Mouse (Mus musculus) MEL (cell line): Measurements from ENCODE around the gene Schip1. TPM values are rescaled to one million over a fixed set of nuclear protein-coding genes. Genes with fewer than 3 reads are reported as not detected.

Experiments
- DNase-seq: peaks from one replicate; pipeline ENCODE4 v3.0.0; 2011; ENCODE audit warnings: low read depth, low spot score
- H3K27ac ChIP-seq: 2 replicates; pipeline ENCODE4 v1.5.1; 2012; ENCODE audit warnings: low read depth, mild to moderate bottlenecking, control low read depth, low read length, moderate library complexity; ENCODE audit not compliant: control insufficient read depth
- H3K27me3 ChIP-seq, 2 experiments: fragments of 150-350 bp in 1 of 2; sonication (generic) in 1 of 2; 2 replicates each; pipeline ENCODE4 v1.6.1; 2012; ENCODE audit warnings: low read length in 2 of 2, mild to moderate bottlenecking in 2 of 2, improper control_type of control experiment in 1 of 2, moderate library complexity in 1 of 2; ENCODE audit not compliant: insufficient read depth in 2 of 2, control insufficient read depth in 1 of 2
- H3K36me3 ChIP-seq, 2 experiments: 2 replicates each; pipeline ENCODE4 v1.6.1; 2012 to 2014; ENCODE audit warnings: low read length in 2 of 2, improper control_type of control experiment in 1 of 2, inconsistent platforms in 1 of 2, mild to moderate bottlenecking in 1 of 2; ENCODE audit not compliant: insufficient read depth in 2 of 2, control insufficient read depth in 1 of 2
- H3K4me1 ChIP-seq, 2 experiments: fragments of 150-350 bp in 1 of 2; sonication (generic) in 1 of 2; 2 replicates each; pipeline ENCODE4 v1.6.1; 2012; ENCODE audit warnings: low read length in 2 of 2, improper control_type of control experiment in 1 of 2, mild to moderate bottlenecking in 1 of 2; ENCODE audit not compliant: insufficient read depth in 2 of 2, control insufficient read depth in 1 of 2
- H3K4me3 ChIP-seq, 2 experiments: fragments of 150-350 bp in 1 of 2; sonication (generic) in 1 of 2; 2 replicates each; pipeline ENCODE4 v1.5.1; 2012; ENCODE audit warnings: low read depth in 2 of 2, low read length in 2 of 2, mild to moderate bottlenecking in 2 of 2, moderate library complexity in 2 of 2, control low read depth in 1 of 2, improper control_type of control experiment in 1 of 2; ENCODE audit not compliant: control insufficient read depth in 1 of 2, insufficient read depth in 1 of 2
- H3K79me2 ChIP-seq: 2 replicates; pipeline ENCODE4 v1.6.1; 2012; ENCODE audit warnings: mild to moderate bottlenecking, low read length, moderate library complexity; ENCODE audit not compliant: control insufficient read depth, poor library complexity, insufficient read depth
- H3K9ac ChIP-seq: 2 replicates; pipeline ENCODE4 v1.6.1; 2012; ENCODE audit warnings: low read depth, mild to moderate bottlenecking, control low read depth, low read length, moderate library complexity; ENCODE audit not compliant: control insufficient read depth, poor library complexity, severe bottlenecking
- H3K9me3 ChIP-seq: fragments of 150-350 bp; sonication (generic); replicated peaks from 2 replicates; pipeline ENCODE4 v1.6.1; 2012; ENCODE audit warnings: mild to moderate bottlenecking, low read length, improper control_type of control experiment, moderate library complexity; ENCODE audit not compliant: insufficient read depth
- BHLHE40 ChIP-seq: IDR thresholded peaks from 2 replicates; pipeline ENCODE4 v1.6.1; 2012; ENCODE audit warnings: low read depth, mild to moderate bottlenecking, inconsistent platforms, low read length, improper control_type of control experiment, borderline replicate concordance
- CHD1 ChIP-seq: IDR thresholded peaks from 2 replicates; pipeline ENCODE4 v1.6.1; 2012; ENCODE audit warnings: low read depth, mild to moderate bottlenecking, inconsistent platforms, low read length, improper control_type of control experiment
- CHD2 ChIP-seq: IDR thresholded peaks from 2 replicates; pipeline ENCODE4 v1.6.1; 2011; ENCODE audit warnings: low read length, improper control_type of control experiment
- CTCF ChIP-seq, 3 experiments: IDR thresholded peaks in 2 of 3; conservative IDR thresholded peaks in 1 of 3; 2 replicates each; pipeline ENCODE4 v1.5.1; 2011 to 2012; ENCODE audit warnings: low read length in 3 of 3, low read depth in 2 of 3, mild to moderate bottlenecking in 2 of 3, improper control_type of control experiment in 1 of 3, inconsistent platforms in 1 of 3, mixed read lengths in 1 of 3, moderate library complexity in 1 of 3; ENCODE audit not compliant: control insufficient read depth in 1 of 3, insufficient read depth in 1 of 3, poor library complexity in 1 of 3, severe bottlenecking in 1 of 3
- E2F4 ChIP-seq: IDR thresholded peaks from 2 replicates; pipeline ENCODE4 v1.6.1; 2011; ENCODE audit warnings: low read depth, low read length, improper control_type of control experiment, borderline replicate concordance
- EP300 ChIP-seq, 2 experiments: IDR thresholded peaks; 2 replicates each; pipeline ENCODE4 v1.6.1; 2011; ENCODE audit warnings: improper control_type of control experiment in 2 of 2, low read length in 2 of 2, low read depth in 1 of 2, mild to moderate bottlenecking in 1 of 2
- ETS1 ChIP-seq: IDR thresholded peaks from 2 replicates; pipeline ENCODE4 v1.6.1; 2012; ENCODE audit warnings: low read depth, mild to moderate bottlenecking, inconsistent platforms, low read length, improper control_type of control experiment, moderate library complexity
- GATA1 ChIP-seq: IDR thresholded peaks from 2 replicates; pipeline ENCODE4 v1.6.1; 2011; ENCODE audit warnings: low read depth, low read length, improper control_type of control experiment
- JUND ChIP-seq: IDR thresholded peaks from 2 replicates; pipeline ENCODE4 v1.6.1; 2011; ENCODE audit warnings: low read depth, mild to moderate bottlenecking, improper control_type of control experiment, low read length
- KAT2A ChIP-seq: conservative IDR thresholded peaks from 2 replicates; pipeline ENCODE4 v1.6.1; 2012; ENCODE audit warnings: low read depth, low read length, improper control_type of control experiment, inconsistent platforms
- MAX ChIP-seq: IDR thresholded peaks from 2 replicates; pipeline ENCODE4 v1.6.1; 2011; ENCODE audit warnings: low read length, improper control_type of control experiment
- MAZ ChIP-seq: IDR thresholded peaks from 2 replicates; pipeline ENCODE4 v1.6.1; 2012; ENCODE audit warnings: low read depth, mild to moderate bottlenecking, inconsistent platforms, low read length, improper control_type of control experiment
- MEF2A ChIP-seq: IDR thresholded peaks from 2 replicates; pipeline ENCODE4 v1.6.1; 2014; ENCODE audit warnings: low read depth, mild to moderate bottlenecking, inconsistent platforms, low read length, improper control_type of control experiment; ENCODE audit not compliant: poor library complexity, insufficient replicate concordance, severe bottlenecking; ENCODE audit errors: extremely low read depth
- MYB ChIP-seq: IDR thresholded peaks from 2 replicates; pipeline ENCODE4 v1.6.1; 2011; ENCODE audit warnings: mild to moderate bottlenecking, low read depth, low read length, improper control_type of control experiment
- NRF1 ChIP-seq: IDR thresholded peaks from 2 replicates; pipeline ENCODE4 v1.6.1; 2014; ENCODE audit warnings: low read depth, mild to moderate bottlenecking, inconsistent platforms, low read length, improper control_type of control experiment, moderate library complexity; ENCODE audit not compliant: poor library complexity, insufficient read depth, severe bottlenecking
- POLR2A ChIP-seq, 2 experiments: IDR thresholded peaks; 2 replicates each; pipeline ENCODE4 v1.6.1; 2011 to 2012; ENCODE audit warnings: low read length in 2 of 2, mild to moderate bottlenecking in 2 of 2, control low read depth in 1 of 2, improper control_type of control experiment in 1 of 2, low read depth in 1 of 2, moderate library complexity in 1 of 2; ENCODE audit not compliant: control insufficient read depth in 1 of 2, insufficient read depth in 1 of 2, poor library complexity in 1 of 2
- POLR2AphosphoS2 ChIP-seq: IDR thresholded peaks from 2 replicates; pipeline ENCODE4 v1.6.1; 2011; ENCODE audit warnings: low read length, improper control_type of control experiment
- POLR2AphosphoS5 ChIP-seq: IDR thresholded peaks from 2 replicates; pipeline ENCODE4 v1.6.1; 2012; ENCODE audit warnings: low read depth, borderline replicate concordance, mild to moderate bottlenecking, inconsistent platforms, low read length, moderate library complexity, mixed read lengths
- RCOR1 ChIP-seq: IDR thresholded peaks from 2 replicates; pipeline ENCODE4 v1.6.1; 2012; ENCODE audit warnings: low read depth, mild to moderate bottlenecking, inconsistent platforms, low read length, improper control_type of control experiment
- SMC3 ChIP-seq: IDR thresholded peaks from 2 replicates; pipeline ENCODE4 v1.6.1; 2011; ENCODE audit warnings: low read depth, low read length, improper control_type of control experiment
- TBP ChIP-seq: IDR thresholded peaks from 2 replicates; pipeline ENCODE4 v1.8.0; 2011; ENCODE audit warnings: low read depth, low read length, improper control_type of control experiment
- TCF12 ChIP-seq: IDR thresholded peaks from 2 replicates; pipeline ENCODE4 v1.6.1; 2014; ENCODE audit warnings: low read depth, mild to moderate bottlenecking, inconsistent platforms, low read length, improper control_type of control experiment, moderate library complexity
- USF1 ChIP-seq: IDR thresholded peaks from 2 replicates; pipeline ENCODE4 v1.6.1; 2014; ENCODE audit warnings: low read depth, mild to moderate bottlenecking, inconsistent platforms, low read length, improper control_type of control experiment, moderate library complexity
- ZMIZ1 ChIP-seq: IDR thresholded peaks from 2 replicates; pipeline ENCODE4 v1.6.1; 2012; ENCODE audit warnings: low read depth, mild to moderate bottlenecking, inconsistent platforms, low read length, improper control_type of control experiment, moderate library complexity
- ZNF384 ChIP-seq: IDR thresholded peaks from 2 replicates; pipeline ENCODE4 v1.6.1; 2012; ENCODE audit warnings: low read depth, mild to moderate bottlenecking, inconsistent platforms, low read length, improper control_type of control experiment
- polyA plus RNA-seq, 2 experiments: library from polyadenylated mRNA; stranded (reverse) in 1 of 2; unstranded in 1 of 2; fragments of >175 nt in 1 of 2; fragments of >200 nt in 1 of 2; gene quantifications; 2 replicates each; pipeline versions ENCODE4 v1.2.1 to v1.2.4; 2012; ENCODE audit warnings: low replicate concordance in 2 of 2, low read depth in 1 of 2; ENCODE audit not compliant: insufficient read length in 2 of 2, insufficient read depth in 1 of 2, missing spikeins in 1 of 2
- total RNA-seq: library from RNA; depleted of rRNA; stranded (reverse); fragments of 300-350 nt; gene quantifications from 2 replicates; pipeline ENCODE4 v1.2.3, GENCODE M21; 2012

The Schip1 gene
- total and polyA plus RNA-seq, 3 experiments, result 10.1 to 12.4 TPM; not detected in 1

- Histone ChIP-seq H3K4me3 (no peak overlapping the region), H3K27ac (no peak overlapping the region), H3K27me3 (no peaks in the 10 kb centered on the region), H3K36me3 (no peaks in the 10 kb centered on the region), H3K9me3 (no peaks in the 10 kb centered on the region), H3K9ac (no peak overlapping the region), H3K79me2 (no peaks in the 10 kb centered on the region), H3K4me1 (no peaks in the 10 kb centered on the region)
- DNase-seq, result no peak
- TF ChIP-seq MEF2A (no peak), CTCF (IDR thresholded peaks at IDR 0.05 in 2 of 3, conservative IDR thresholded peaks at IDR 0.05 in 1 of 3; ENCODE audit: control insufficient read depth in 1 of 3, insufficient read depth in 1 of 3, low read depth in 2 of 3, low read length in 3 of 3, poor library complexity in 1 of 3, severe bottlenecking in 1 of 3) (peak in 1 of 3 experiments; percentile 9; a peak in 1 of 6 replicates)
Measured at GRCm38 (mm10) chr3:68352961-68353360, 288.4 kb downstream of the Schip1 start.

GRCm38 (mm10) chr3:68353492-68353891 lies 288.9 kb downstream of the Schip1 start:
- DNase-seq, result no peak
- no peaks in the 10 kb centered on the region for H3K27me3 ChIP-seq
- H3K4me1 ChIP-seq, result no peaks in the 10 kb centered on the region
- no peak overlapping the region for H3K27ac ChIP-seq
- no peaks in the 10 kb centered on the region for H3K36me3 ChIP-seq
- H3K9ac ChIP-seq, result no peak overlapping the region
- H3K4me3 ChIP-seq, result no peak overlapping the region
- TF ChIP-seq MAZ, result no peak
- no peak for TF ChIP-seq POLR2AphosphoS5
- TF ChIP-seq NRF1, result no peak
- no peak for TF ChIP-seq MEF2A
- TF ChIP-seq GATA1, result no peak
- TF ChIP-seq USF1, result no peak
- TF ChIP-seq CHD2, result no peak
- no peak for TF ChIP-seq BHLHE40
- no peak for TF ChIP-seq ZNF384
- TF ChIP-seq RCOR1, result no peak
- H3K9me3 ChIP-seq, result no peaks in the 10 kb centered on the region
- no peaks in the 10 kb centered on the region for H3K79me2 ChIP-seq

GRCm38 (mm10) chr3:68356516-68356915 lies 291.9 kb downstream of the Schip1 start:
- Histone ChIP-seq H3K4me3 (no peak overlapping the region), H3K79me2 (no peaks in the 10 kb centered on the region), H3K4me1 (no peaks in the 10 kb centered on the region), H3K9ac (no peak overlapping the region), H3K27me3 (no peaks in the 10 kb centered on the region), H3K9me3 (no peaks in the 10 kb centered on the region), H3K36me3 (no peaks in the 10 kb centered on the region), H3K27ac (no peak overlapping the region)
- no peak for TF ChIP-seq JUND
- no peak for TF ChIP-seq POLR2AphosphoS5
- TF ChIP-seq MYB, result no peak
- no peak for TF ChIP-seq TBP
- TF ChIP-seq RCOR1, result no peak
- TF ChIP-seq CHD1, result no peak
- no peak for TF ChIP-seq E2F4
- no peak for TF ChIP-seq BHLHE40
- no peak for TF ChIP-seq TCF12
- TF ChIP-seq ETS1, result no peak
- TF ChIP-seq EP300 (IDR thresholded peaks at IDR 0.05; ENCODE audit: low read depth in 1 of 2, low read length in 2 of 2), result no peak
- TF ChIP-seq ZMIZ1, result no peak
- no peak for TF ChIP-seq KAT2A
- no peak for TF ChIP-seq SMC3
- no peak for TF ChIP-seq MAX
- no peak for TF ChIP-seq POLR2AphosphoS2
- TF ChIP-seq MEF2A, result no peak
- TF ChIP-seq POLR2A (IDR thresholded peaks at IDR 0.05; ENCODE audit: control insufficient read depth in 1 of 2, insufficient read depth in 1 of 2, low read depth in 1 of 2, low read length in 2 of 2, poor library complexity in 1 of 2), result no peak
- no peak for DNase-seq
